ENCODE assay signal across 31 mouse cellular contexts in genomic region chr5:114187108-114187507, GRCm38 (mm10). TPM values are rescaled to one million over a fixed set of nuclear protein-coding genes. Genes with fewer than 3 reads are reported as not detected.
A peak's percentile ranks its signal among the peaks of the same experiment; 100 is the strongest.
DNase-seq lines count a peak whose midpoint lies in the region; ATAC-seq and TF ChIP-seq lines count a peak whose summit lies in the region.
"Had no signal": no experiment of that assay in that cellular context is flagged by ENCODE, and none has a peak within 500 bp of the region (broad histone marks: within the 10 kb centered on the region; RNA-seq: fewer than 3 reads in every experiment).

No protein-coding gene starts in this region.

- no peak overlapping the region for H3K27ac ChIP-seq in heart, adult 2 months
- H3K27ac ChIP-seq in heart, embryonic 12.5 days (ENCODE audit: poor library complexity, severe bottlenecking) = no peak overlapping the region
- no peak overlapping the region for H3K27ac ChIP-seq in liver, embryonic 14.5 days
- H3K27ac ChIP-seq in midbrain, embryonic 14.5 days (replicated peaks; ENCODE audit: low read depth, low read length) = no peak overlapping the region
- H3K27ac ChIP-seq: embryonic facial prominence, embryonic 13.5 days; forebrain, embryonic 10.5 days; forebrain, embryonic 15.5 days; heart, embryonic 15.5 days; kidney, embryonic 15.5 days; limb, embryonic 13.5 days; liver, embryonic 12.5 days; midbrain, embryonic 12.5 days had no signal

- no peak for TF ChIP-seq POLR2A in heart, adult 2 months (IDR thresholded peaks at IDR 0.05; ENCODE audit: insufficient read depth, low read depth, low read length)

- no peak overlapping the region for H3K4me2 ChIP-seq in heart, embryonic 12.5 days
- no peak overlapping the region for H3K4me2 ChIP-seq in liver, embryonic 14.5 days (ENCODE audit: low read depth)
- no peak overlapping the region for H3K4me2 ChIP-seq in midbrain, embryonic 14.5 days (ENCODE audit: low read length)
- H3K4me2 ChIP-seq: embryonic facial prominence, embryonic 13.5 days; forebrain, embryonic 15.5 days; heart, embryonic 15.5 days; kidney, embryonic 15.5 days; limb, embryonic 13.5 days; liver, embryonic 12.5 days; midbrain, embryonic 12.5 days had no signal

- 73% methylated on average over 2 of the region's 2 CpGs for WGBS in heart, adult 2 months
- 63% methylated on average over 2 of the region's 2 CpGs for WGBS in heart, embryonic 12.5 days
- WGBS in liver, embryonic 14.5 days (ENCODE audit: insufficient replicate concordance) = 41% methylated on average over 2 of the region's 2 CpGs
- WGBS in midbrain, embryonic 14.5 days = 72% methylated on average over 2 of the region's 2 CpGs

- H3K79me2 ChIP-seq in heart, adult 2 months (replicated peaks; ENCODE audit: control insufficient read depth, insufficient read depth, low read length) = no peaks in the 10 kb centered on the region; the same call in 1 of the 2 replicates

- no peak for ATAC-seq in heart, embryonic 12.5 days (ENCODE audit: insufficient number of reproducible peaks, low FRiP score)
- no peak for ATAC-seq in liver, embryonic 14.5 days (ENCODE audit: insufficient read depth)
- ATAC-seq in midbrain, embryonic 14.5 days (ENCODE audit: low FRiP score, low TSS enrichment) = no peak
- ATAC-seq: CD4-positive, CD25-positive, alpha-beta regulatory T cell, adult 4 months; forebrain, embryonic 15.5 days; liver, embryonic 12.5 days; lung, postnatal 0 days; Patski had no signal

- no peaks in the 10 kb centered on the region for H3K9me3 ChIP-seq in heart, embryonic 12.5 days (replicated peaks)
- H3K9me3 ChIP-seq in liver, embryonic 14.5 days (ENCODE audit: control insufficient read depth, low read length) = no peaks in the 10 kb centered on the region
- no peaks in the 10 kb centered on the region for H3K9me3 ChIP-seq in midbrain, embryonic 14.5 days (ENCODE audit: control insufficient read depth, low read length)
- H3K9me3 ChIP-seq: embryonic facial prominence, embryonic 13.5 days; forebrain, embryonic 10.5 days; forebrain, embryonic 15.5 days; heart, embryonic 15.5 days; kidney, embryonic 15.5 days; limb, embryonic 13.5 days; liver, embryonic 12.5 days; midbrain, embryonic 12.5 days had no signal

- TF ChIP-seq CTCF in heart, adult 2 months (IDR thresholded peaks at IDR 0.05) = peak; percentile 56
- 0 out of 2 replicates have a peak, but pooled peaks have one; percentile 2 for TF ChIP-seq CTCF in liver, embryonic 14.5 days (IDR thresholded peaks at IDR 0.05; ENCODE audit: low read depth)

- DNase-seq in heart, adult 2 months = no peak
- no peak for DNase-seq in liver, embryonic 14.5 days (ENCODE audit: low read depth in 3 of 3, low spot score in 3 of 3)
- no peak for DNase-seq in liver
- DNase-seq in MEL-GATA-1-ER (ENCODE audit: extremely low read depth, low read depth) = peak; percentile 9
- peak; percentile 38 for DNase-seq in testis, postnatal 10 days (ENCODE audit: low spot score)
- DNase-seq in adrenal gland, postnatal 4 days (ENCODE audit: low spot score in 2 of 2) = no peak
- no peak for DNase-seq in midbrain, embryonic 14.5 days
- DNase-seq: adrenal gland, postnatal 25 days; cerebellum, adult 18-20 months; cerebellum, postnatal 10 days; kidney, adult 18-20 months; kidney, postnatal 4 days; layer of hippocampus, adult 9-11 months; lung, adult 18-20 months; lung, postnatal 4 days; right cerebral cortex, postnatal 14 days; thymus, adult 2 months; thymus, postnatal 4 days had no signal

- H3K36me3 ChIP-seq in heart, adult 2 months (ENCODE audit: control insufficient read depth, insufficient read depth, low read length) = peaks cover 10% of the 10 kb centered on the region
- H3K36me3 ChIP-seq in heart, embryonic 12.5 days = peaks cover 47% of the 10 kb centered on the region
- no peaks in the 10 kb centered on the region for H3K36me3 ChIP-seq in liver, embryonic 14.5 days (replicated peaks; ENCODE audit: control insufficient read depth, insufficient read depth, low read depth)
- H3K36me3 ChIP-seq in midbrain, embryonic 14.5 days (ENCODE audit: control insufficient read depth, insufficient read depth, low read length) = no peaks in the 10 kb centered on the region
- H3K36me3 ChIP-seq: embryonic facial prominence, embryonic 13.5 days; forebrain, embryonic 10.5 days; forebrain, embryonic 15.5 days; kidney, embryonic 15.5 days; limb, embryonic 13.5 days; liver, embryonic 12.5 days; midbrain, embryonic 12.5 days had no signal

- no peak overlapping the region for H3K9ac ChIP-seq in heart, adult 2 months (ENCODE audit: low read depth, low read length)
- no peak overlapping the region for H3K9ac ChIP-seq in heart, embryonic 12.5 days
- H3K9ac ChIP-seq in liver, embryonic 14.5 days (replicated peaks) = no peak overlapping the region
- no peak overlapping the region for H3K9ac ChIP-seq in midbrain, embryonic 14.5 days (replicated peaks; ENCODE audit: low read length)
- H3K9ac ChIP-seq: embryonic facial prominence, embryonic 13.5 days; forebrain, embryonic 15.5 days; heart, embryonic 15.5 days; kidney, embryonic 15.5 days; limb, embryonic 13.5 days; liver, embryonic 12.5 days; midbrain, embryonic 12.5 days had no signal

- no peaks in the 10 kb centered on the region for H3K27me3 ChIP-seq in heart, adult 2 months (ENCODE audit: control insufficient read depth, insufficient read depth, low read length)
- no peaks in the 10 kb centered on the region for H3K27me3 ChIP-seq in heart, embryonic 12.5 days (replicated peaks)
- no peaks in the 10 kb centered on the region for H3K27me3 ChIP-seq in liver, embryonic 14.5 days (ENCODE audit: control insufficient read depth, insufficient read depth, low read length)
- no peaks in the 10 kb centered on the region for H3K27me3 ChIP-seq in midbrain, embryonic 14.5 days (ENCODE audit: control insufficient read depth, insufficient read depth, low read length)
- H3K27me3 ChIP-seq: forebrain, embryonic 15.5 days; heart, embryonic 15.5 days; limb, embryonic 13.5 days; liver, embryonic 12.5 days; midbrain, embryonic 12.5 days; Patski had no signal

- no peak overlapping the region for H3K4me3 ChIP-seq in heart, adult 2 months
- no peak overlapping the region for H3K4me3 ChIP-seq in heart, embryonic 12.5 days
- no peak overlapping the region for H3K4me3 ChIP-seq in liver, embryonic 14.5 days (ENCODE audit: insufficient read depth in 1 of 2, low read depth in 2 of 2, low read length in 2 of 2)
- no peak overlapping the region for H3K4me3 ChIP-seq in midbrain, embryonic 14.5 days (replicated peaks; ENCODE audit: low read depth, low read length)
- H3K4me3 ChIP-seq: embryonic facial prominence, embryonic 13.5 days; forebrain, embryonic 10.5 days; forebrain, embryonic 15.5 days; heart, embryonic 15.5 days; kidney, embryonic 15.5 days; limb, embryonic 13.5 days; liver, embryonic 12.5 days; megakaryocyte, embryonic 14.5 days; midbrain, embryonic 12.5 days had no signal

- H3K4me1 ChIP-seq in heart, adult 2 months (ENCODE audit: control insufficient read depth, insufficient read depth, low read length) = peaks cover 10% of the 10 kb centered on the region
- H3K4me1 ChIP-seq in heart, embryonic 12.5 days (replicated peaks) = peaks cover 11% of the 10 kb centered on the region
- H3K4me1 ChIP-seq in liver, embryonic 14.5 days (replicated peaks; ENCODE audit: control insufficient read depth in 2 of 2, insufficient read depth in 2 of 2, low read length in 1 of 2) = no peaks in the 10 kb centered on the region
- no peaks in the 10 kb centered on the region for H3K4me1 ChIP-seq in midbrain, embryonic 14.5 days (ENCODE audit: control insufficient read depth, insufficient read depth, low read length)
- H3K4me1 ChIP-seq: embryonic facial prominence, embryonic 13.5 days; forebrain, embryonic 10.5 days; forebrain, embryonic 15.5 days; limb, embryonic 13.5 days; liver, embryonic 12.5 days; midbrain, embryonic 12.5 days had no signal

- no peak for TF ChIP-seq EP300 in heart, adult 2 months (IDR thresholded peaks at IDR 0.05; ENCODE audit: insufficient read depth, low read depth, low read length)
- TF ChIP-seq EP300 in liver, embryonic 14.5 days (IDR thresholded peaks at IDR 0.05; ENCODE audit: low read depth) = no peak

- intact Hi-C loops in heart, adult 2 months (cut with DNase I) = no loop called here

RNA-seq across cellular contexts. Expression of gene Acacb, which starts 40.8 kb away (rescaled TPM):
- total RNA-seq in heart, adult 2 months (2021) = 100 to 1,000 TPM; 205 to 251 TPM
- 105 and 141 TPM in 2 replicates for polyA plus RNA-seq in heart, adult 2 months (2012; rRNA removed)
- polyA plus RNA-seq in heart, embryonic 12.5 days (2016; fragmentation: Nextera tagmentation; extraction: Ambion mirVana) = 16.1 and 16.9 TPM in 2 replicates
- 0.22 and 0.29 TPM in 2 replicates for polyA plus RNA-seq in liver, embryonic 14.5 days (2012; rRNA removed)
- polyA plus RNA-seq in liver, embryonic 14.5 days (2014; fragmentation: Nextera tagmentation; extraction: Ambion mirVana) = 0.20 and 0.44 TPM in 2 replicates
- total RNA-seq in adrenal gland, postnatal 4 days (2021) = 10 to 100 TPM; 25.6 to 31.5 TPM
- 3.6 and 5.6 TPM in 2 replicates for polyA plus RNA-seq in midbrain, embryonic 14.5 days (2014; fragmentation: Nextera tagmentation; extraction: Ambion mirVana)

RNA-seq across cellular contexts. Expression of gene Ung, which starts 56.9 kb away (rescaled TPM):
- 10 to 100 TPM; 27.1 to 32.1 TPM for total RNA-seq in heart, adult 2 months (2021)
- polyA plus RNA-seq in heart, adult 2 months (2012; rRNA removed) = 24.4 and 28.3 TPM in 2 replicates
- 60.6 and 60.7 TPM in 2 replicates for polyA plus RNA-seq in heart, embryonic 12.5 days (2016; fragmentation: Nextera tagmentation; extraction: Ambion mirVana)
- polyA plus RNA-seq in liver, embryonic 14.5 days (2012; rRNA removed) = 13.1 and 13.3 TPM in 2 replicates
- 11.0 and 11.4 TPM in 2 replicates for polyA plus RNA-seq in liver, embryonic 14.5 days (2014; fragmentation: Nextera tagmentation; extraction: Ambion mirVana)
- total RNA-seq in adrenal gland, postnatal 4 days (2021) = 10 to 100 TPM; 15.3 to 17.0 TPM
- 5.4 TPM in 2 replicates for polyA plus RNA-seq in midbrain, embryonic 14.5 days (2014; fragmentation: Nextera tagmentation; extraction: Ambion mirVana)

RNA-seq across cellular contexts. Expression of gene Alkbh2, which starts 59.1 kb away (rescaled TPM):
- total RNA-seq in heart, adult 2 months (2021) = 1 to 10 TPM; 1.6 to 2.0 TPM
- 3.0 and 3.1 TPM in 2 replicates for polyA plus RNA-seq in heart, adult 2 months (2012; rRNA removed)
- 8.7 and 11.0 TPM in 2 replicates for polyA plus RNA-seq in heart, embryonic 12.5 days (2016; fragmentation: Nextera tagmentation; extraction: Ambion mirVana)
- 3.3 and 3.9 TPM in 2 replicates for polyA plus RNA-seq in liver, embryonic 14.5 days (2012; rRNA removed)
- polyA plus RNA-seq in liver, embryonic 14.5 days (2014; fragmentation: Nextera tagmentation; extraction: Ambion mirVana) = 4.5 and 5.7 TPM in 2 replicates
- 10 to 100 TPM in 1 of 2 experiments, 1 to 10 TPM in 1; 7.9 to 12.9 TPM for total RNA-seq in adrenal gland, postnatal 4 days (2021)
- 5.2 and 5.3 TPM in 2 replicates for polyA plus RNA-seq in midbrain, embryonic 14.5 days (2014; fragmentation: Nextera tagmentation; extraction: Ambion mirVana)

Comparison
In these comparisons a context has a peak if more than half of its experiments do, and no peak if none do; other contexts are left out.
1. DNase-seq: peak in MEL-GATA-1-ER (single experiment) and testis, postnatal 10 days (single experiment); none in heart, adult 2 months (0 of 2), liver, embryonic 14.5 days (0 of 3), liver (single experiment), adrenal gland, postnatal 4 days (0 of 2) and midbrain, embryonic 14.5 days (single experiment).